Mouse (Mus musculus) gastrocnemius, adult 18-20 months (tissue): ENCODE measurements around the gene Cpa3. TPM values are rescaled to one million over a fixed set of nuclear protein-coding genes. Genes with fewer than 3 reads are reported as not detected.
A peak's percentile ranks its signal among the peaks of the same experiment; 100 is the strongest.

Source experiments
- DNase-seq: peaks from one replicate; pipeline ENCODE4 v3.0.0; 2021; ENCODE audit warnings: low spot score
- long read RNA-seq, 2 experiments: library from polyadenylated mRNA; stranded (forward); transcript quantifications; one replicate each; pipeline ENCODE4 v2.0.0; 2021
- total RNA-seq, 2 experiments: library from RNA; stranded (reverse); gene quantifications; 2 replicates each; pipeline ENCODE4 v1.2.3; 2021

Cpa3 gene
- total RNA-seq, result 1 to 10 TPM; 2.1 to 2.8 TPM
- long read RNA-seq, experiment 1, result 0 reads
- long read RNA-seq, experiment 2, result 0 reads

DNA sequence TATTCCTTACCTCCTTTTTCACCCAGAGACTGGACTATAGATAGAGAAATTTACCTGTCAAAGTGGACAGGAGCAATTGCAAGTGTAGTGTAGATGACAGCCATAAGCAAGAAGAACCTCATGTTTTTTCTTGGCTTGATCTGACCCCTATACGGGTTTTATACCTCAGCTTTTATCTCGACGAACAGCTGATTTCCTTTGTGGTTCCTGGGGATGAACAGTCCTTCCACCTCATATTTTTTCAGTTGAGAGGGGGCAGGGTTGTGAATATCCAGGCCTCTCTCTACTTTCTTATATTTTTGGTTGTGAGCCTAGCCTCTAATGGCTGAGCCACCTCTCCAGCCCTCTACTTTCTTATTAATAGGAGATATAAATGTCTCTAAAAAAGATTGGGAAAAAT, at the start of gene Cpa3:
Gene Cpa3, minus strand, starts transcription at position 132 of the 400 bp plus-strand sequence.
- DNase-seq, result no peak

DNA sequence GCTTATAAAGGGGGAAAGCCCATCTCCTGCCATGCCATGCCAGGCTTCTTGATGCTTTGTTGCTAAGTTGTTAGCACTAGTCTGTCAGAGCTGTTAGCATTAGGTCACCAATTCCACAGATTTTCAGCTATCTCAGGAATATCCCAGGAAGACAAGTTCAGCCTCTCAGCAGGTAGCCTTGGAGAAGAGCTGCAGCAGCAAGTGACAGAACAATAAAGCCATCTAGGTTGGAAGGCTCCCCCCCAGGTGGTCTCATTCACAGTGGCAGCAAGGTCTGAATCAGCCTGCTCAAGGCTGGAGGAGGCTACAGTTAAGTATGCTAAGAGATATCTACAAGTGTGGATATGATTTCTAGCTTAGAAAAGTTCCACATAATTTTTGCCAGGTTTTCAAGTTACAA, 49.4 kb upstream of the Cpa3 start:
- no peak for DNase-seq

DNA sequence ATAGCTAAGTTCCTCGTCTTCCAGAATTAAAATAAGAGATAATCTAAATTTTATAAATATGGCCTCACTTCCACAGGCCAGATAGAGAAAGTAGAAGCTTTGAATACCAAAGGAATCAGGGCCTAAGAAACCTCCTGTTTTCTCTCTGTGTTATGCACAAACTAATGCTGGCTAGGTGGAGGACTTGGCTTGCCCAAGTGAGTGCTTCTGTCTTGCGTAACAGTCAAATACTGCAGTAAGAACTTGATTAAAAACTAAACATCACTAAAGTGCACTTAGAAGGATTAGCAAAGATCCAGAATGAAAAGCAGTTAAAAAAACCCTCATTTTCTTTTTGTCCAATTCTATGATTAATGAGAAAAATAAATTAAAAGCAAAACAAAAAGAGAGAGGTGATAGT, 46.8 kb upstream of the Cpa3 start:
- DNase-seq, result no peak

GRCm38 (mm10) chr3:20281796-20282195, 39.8 kb upstream of the Cpa3 start:
- DNase-seq, result no peak

GRCm38 (mm10) chr3:20275633-20276032, 33.7 kb upstream of the Cpa3 start, which contains the start of gene Cpb1:
TSS of gene Cpb1 (minus strand) at chr3:20275733.
- DNase-seq, result no peak

DNA sequence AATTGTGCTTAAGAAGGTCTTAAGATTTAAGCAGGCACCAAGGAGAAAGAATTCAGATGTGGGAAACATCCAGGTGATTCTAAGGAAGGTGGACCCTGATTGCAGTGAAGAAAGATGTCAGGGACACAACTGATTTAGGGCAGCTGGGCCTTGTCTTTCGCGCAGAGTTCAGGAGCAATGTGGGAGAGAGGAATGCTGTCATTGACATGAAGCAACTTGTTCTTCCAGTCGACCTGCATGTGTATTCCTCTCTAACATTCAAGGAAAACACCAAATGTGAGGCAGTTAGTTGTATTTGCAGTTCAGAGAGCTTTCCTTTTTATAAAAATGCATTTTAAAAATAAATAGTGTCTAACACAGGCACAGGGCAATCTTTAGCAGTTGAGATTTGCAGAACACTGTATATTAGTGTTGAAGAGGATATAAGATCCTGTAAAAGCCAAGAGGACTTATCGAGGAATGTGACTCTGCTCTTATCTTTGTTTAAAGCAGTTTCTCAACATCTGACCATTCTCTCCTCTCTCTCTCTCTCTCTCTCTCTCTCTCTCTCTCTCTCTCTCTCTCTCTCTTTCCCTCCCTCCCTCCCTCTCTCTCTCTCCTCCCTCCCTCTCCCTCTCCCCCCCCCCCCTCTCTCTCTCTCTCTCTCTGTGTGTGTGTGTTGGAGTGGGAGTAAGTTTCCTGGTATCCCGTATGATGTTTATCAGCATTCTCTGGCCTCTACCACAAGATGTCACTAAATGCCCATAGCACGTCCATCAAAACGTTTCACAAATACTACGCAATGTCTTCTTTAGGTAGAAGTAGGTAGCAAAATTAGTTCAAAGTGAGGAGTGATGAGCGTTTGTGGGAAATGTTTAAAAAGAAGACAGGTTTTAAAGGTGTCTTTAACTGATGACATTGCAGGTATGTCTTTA, 12.8 kb upstream of the Cpa3 start:
- no peak for DNase-seq

DNA sequence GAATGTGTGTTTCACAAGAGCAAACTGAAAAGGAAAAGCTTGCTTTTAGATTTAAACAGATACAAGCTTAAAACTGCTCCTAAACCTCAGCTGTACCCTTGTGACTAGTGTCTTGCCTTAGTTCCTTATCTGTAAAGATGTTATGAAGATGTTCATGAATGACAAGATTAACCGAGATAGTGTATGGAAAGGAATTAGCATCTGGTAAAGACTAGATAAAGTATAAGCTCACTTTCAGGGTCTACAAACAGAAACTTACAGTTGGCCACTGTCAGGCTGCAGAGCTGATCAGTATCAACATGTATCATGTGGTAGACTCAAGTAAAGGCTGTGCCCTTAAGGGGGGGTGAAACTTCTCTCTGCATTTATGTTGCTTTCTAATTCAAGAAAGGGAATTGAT, 1.9 kb upstream of the Cpa3 start:
- no peak for DNase-seq

GRCm38 (mm10) chr3:20239741-20240140, 2.2 kb downstream of the Cpa3 start:
- DNase-seq, result no peak

GRCm38 (mm10) chr3:20236965-20237364, 5.0 kb downstream of the Cpa3 start:
- DNase-seq, result no peak

GRCm38 (mm10) chr3:20229027-20229426, 13.0 kb downstream of the Cpa3 start:
- no peak for DNase-seq

GRCm38 (mm10) chr3:20225429-20225828, 16.6 kb downstream of the Cpa3 start:
- DNase-seq, result no peak

DNA sequence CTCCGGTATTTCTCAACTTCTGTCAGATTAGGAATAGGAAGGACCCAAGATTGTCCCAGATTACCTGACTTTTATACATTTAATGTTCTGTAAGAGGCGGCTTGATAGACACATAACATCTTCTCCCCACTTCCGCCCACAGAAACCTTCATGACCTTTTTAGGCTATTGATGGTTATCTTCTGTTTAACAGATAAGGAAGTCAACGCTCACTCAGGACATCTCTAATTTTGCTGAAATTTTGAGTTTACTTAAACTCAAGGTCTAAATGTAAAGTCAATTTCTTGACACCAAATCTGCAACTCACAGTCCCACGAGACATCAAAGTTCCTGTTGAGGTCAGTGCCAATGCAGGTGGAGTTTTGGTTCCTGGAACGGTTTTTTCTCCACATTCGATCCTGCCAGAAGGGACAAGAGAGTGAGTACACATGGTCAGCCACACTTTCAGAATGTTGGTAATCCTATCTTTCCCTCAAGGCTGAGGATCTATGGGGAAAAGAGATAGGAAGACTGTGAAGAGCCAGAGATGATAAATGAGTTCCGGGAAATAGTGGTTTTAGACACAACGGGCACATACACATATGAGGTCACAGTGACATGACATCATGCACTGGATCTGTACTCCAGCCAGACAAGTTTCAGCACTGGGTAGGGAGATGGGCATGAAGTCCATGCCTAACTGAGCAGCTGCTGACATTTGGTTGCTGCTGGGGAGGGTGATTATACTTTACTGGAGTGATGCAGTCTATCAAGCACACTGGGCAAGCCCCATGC, 18.9 kb downstream of the Cpa3 start:
- DNase-seq, result no peak

- no peak for DNase-seq
These were observed 19.8 kb downstream of the Cpa3 start for GRCm38 (mm10) chr3:20222136-20222535.

GRCm38 (mm10) chr3:20198869-20199268, 43.1 kb downstream of the Cpa3 start:
- DNase-seq, result peak; percentile 52

- no peak for DNase-seq
These were observed 44.1 kb downstream of the Cpa3 start for GRCm38 (mm10) chr3:20197878-20198277.

DNA sequence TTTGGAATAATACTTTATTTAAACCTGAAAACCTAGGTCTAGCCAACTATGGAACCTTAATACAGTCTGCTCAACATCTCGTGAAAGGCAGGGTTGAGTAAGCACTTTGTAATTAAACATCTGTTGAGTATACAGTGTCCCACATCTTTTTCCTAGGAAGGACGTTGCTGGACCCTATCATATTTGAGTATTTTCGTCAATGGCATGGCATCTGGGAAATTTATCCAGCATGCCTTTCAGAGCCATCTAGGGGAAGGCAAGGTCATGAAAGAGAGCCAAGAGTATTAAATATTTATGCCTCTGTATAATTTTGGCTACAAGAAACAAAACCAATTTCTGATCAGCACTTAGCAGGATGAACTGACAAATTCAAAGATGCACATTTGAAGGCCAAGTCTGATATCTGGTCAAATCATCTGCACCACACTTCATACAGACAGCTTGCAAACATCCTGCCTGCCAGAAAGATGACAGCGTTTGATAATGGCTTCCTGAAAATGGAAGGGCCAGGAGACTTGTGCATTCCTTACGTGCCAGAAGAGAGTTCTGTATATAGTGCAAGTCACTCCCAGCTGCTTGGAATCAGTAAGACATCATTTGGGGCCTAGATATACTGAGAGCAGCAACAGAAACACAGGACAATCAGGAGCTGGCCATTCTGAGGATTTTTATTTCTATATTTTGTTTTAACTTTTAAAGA, 52.9 kb downstream of the Cpa3 start:
- DNase-seq, result no peak

DNA sequence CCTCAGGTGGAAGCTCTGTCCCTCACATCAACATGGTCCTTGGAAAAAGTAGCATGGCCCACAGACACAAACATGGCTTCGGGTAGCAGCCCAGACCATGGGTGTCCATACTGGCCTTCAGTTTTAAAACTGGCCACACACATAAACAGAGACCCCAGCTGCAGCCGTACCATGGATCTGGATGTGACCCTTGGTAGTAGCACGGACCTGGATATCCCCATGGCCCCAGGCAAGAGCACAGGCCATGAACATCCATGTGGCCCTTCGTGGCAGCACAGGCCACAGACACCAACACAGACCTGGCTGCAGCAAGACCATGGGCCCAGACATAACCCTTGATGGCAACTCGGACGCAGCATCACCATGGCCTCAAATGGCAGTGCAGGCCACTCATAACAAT, 69.6 kb downstream of the Cpa3 start:
- DNase-seq, result no peak

GRCm38 (mm10) chr3:20167487-20167886, 74.5 kb downstream of the Cpa3 start:
- DNase-seq, result no peak
